Mouse (Mus musculus) embryonic facial prominence, embryonic 14.5 days (tissue): ENCODE results near the gene Wipf2. TPM values are rescaled to one million over a fixed set of nuclear protein-coding genes. Genes with fewer than 3 reads are reported as not detected.

ENCODE experiments used
- ATAC-seq: fragments of 200-750 bp; cut with Nextera tagmentation; 2 replicates; pipeline ENCODE4 v1.8.0; 2017; ENCODE audit warnings: low read depth, moderate number of reproducible peaks, moderate TSS enrichment
- DNase-seq: peaks from one replicate; pipeline ENCODE4 v3.0.0-alpha.2; 2015; ENCODE audit warnings: low spot score
- H3K27ac ChIP-seq: fragments of 300-500 bp; sonication (generic); replicated peaks from 2 replicates; pipeline ENCODE4 v1.5.1; 2014; ENCODE audit warnings: low read depth, mild to moderate bottlenecking, low read length, moderate library complexity
- H3K27me3 ChIP-seq: fragments of 300-500 bp; sonication (generic); replicated peaks from 2 replicates; pipeline ENCODE4 v1.6.1; 2014; ENCODE audit warnings: low read length; ENCODE audit not compliant: control insufficient read depth, insufficient read depth
- H3K36me3 ChIP-seq: fragments of 300-500 bp; sonication (generic); 2 replicates; pipeline ENCODE4 v1.6.1; 2014; ENCODE audit warnings: low read length, mixed read lengths; ENCODE audit not compliant: control insufficient read depth, insufficient read depth
- H3K4me1 ChIP-seq: fragments of 300-500 bp; sonication (generic); 2 replicates; pipeline ENCODE4 v1.6.1; 2014; ENCODE audit warnings: antibody characterized with exemption, low read length; ENCODE audit not compliant: control insufficient read depth, insufficient read depth
- H3K4me2 ChIP-seq: fragments of 300-500 bp; sonication (generic); 2 replicates; pipeline ENCODE4 v1.6.1; 2014; ENCODE audit warnings: low read depth, mild to moderate bottlenecking, low read length, moderate library complexity, mixed read lengths
- H3K4me3 ChIP-seq: fragments of 300-500 bp; sonication (generic); 2 replicates; pipeline ENCODE4 v1.5.1; 2014; ENCODE audit warnings: low read depth, mild to moderate bottlenecking, low read length
- H3K9ac ChIP-seq: fragments of 300-500 bp; sonication (generic); 2 replicates; pipeline ENCODE4 v1.6.1; 2014; ENCODE audit warnings: low read depth, mild to moderate bottlenecking, low read length, moderate library complexity, mixed read lengths
- H3K9me3 ChIP-seq: fragments of 300-500 bp; sonication (generic); 2 replicates; pipeline ENCODE4 v1.6.1; 2016; ENCODE audit warnings: low read length; ENCODE audit not compliant: control insufficient read depth
- WGBS: fragments of 180-500 bp; shearing (Covaris S2); extraction: QIAGEN DNeasy Blood & Tissue Kit; methylation state at CpG from one replicate; pipeline ENCODE4 v1.1.7; 2014; 5-methylcytosine and 5-hydroxymethylcytosine counted together
- polyA plus RNA-seq: library from polyadenylated mRNA; unstranded; fragments of >200 nt; fragmentation: Nextera tagmentation; extraction: Ambion mirVana; gene quantifications from 2 replicates; pipeline ENCODE4 v1.2.1, GENCODE M21; 2014

The Wipf2 gene
- polyA plus RNA-seq, 1 experiment from 2014 or later: 4.3 TPM

GRCm38 (mm10) chr11:98835725-98836124, 27.7 kb upstream of the Wipf2 start:
- 55% methylated on average over 3 of the region's 3 CpGs for WGBS
- H3K4me1 ChIP-seq: peaks cover 10% of the 10 kb centered on the region
- DNase-seq (no peak), ATAC-seq (no peak)
- 0 out of 2 replicates have a peak overlapping the region, but pooled peaks have one; percentile 4 for H3K9ac ChIP-seq
- no peak overlapping the region for H3K27ac ChIP-seq
- no peak overlapping the region for H3K4me2 ChIP-seq
- H3K36me3 ChIP-seq: peaks cover 32% of the 10 kb centered on the region
- H3K27me3 ChIP-seq: no peaks in the 10 kb centered on the region; the same call in 1 of the 2 replicates
- no peaks in the 10 kb centered on the region for H3K9me3 ChIP-seq
- no peak overlapping the region for H3K4me3 ChIP-seq

GRCm38 (mm10) chr11:98836128-98836527, 27.3 kb upstream of the Wipf2 start:
- no peak for DNase-seq
- no peak for ATAC-seq
- WGBS: 26% methylated on average over 7 of the region's 7 CpGs
- Histone ChIP-seq H3K4me3 (peak overlapping the region; percentile 75), H3K9me3 (no peaks in the 10 kb centered on the region), H3K4me1 (peaks cover 10% of the 10 kb centered on the region), H3K27ac (no peak overlapping the region), H3K4me2 (peak overlapping the region; percentile 98), H3K27me3 (no peaks in the 10 kb centered on the region; the same call in 1 of the 2 replicates), H3K9ac (0 out of 2 replicates have a peak overlapping the region, but pooled peaks have one; percentile 4), H3K36me3 (peaks cover 28% of the 10 kb centered on the region)

- no peaks in the 10 kb centered on the region for H3K9me3 ChIP-seq
- H3K4me1 ChIP-seq: peaks cover 10% of the 10 kb centered on the region
- WGBS: 0% methylated on average over 9 of the region's 48 CpGs
- peak within 1 kb of the TSS; percentile 98 for H3K4me2 ChIP-seq
- H3K9ac ChIP-seq: peak within 1 kb of the TSS; percentile 77
- DNase-seq (peak; percentile 86), ATAC-seq (peak; percentile 93)
- peak within 1 kb of the TSS; percentile 75 for H3K4me3 ChIP-seq
- peaks cover 23% of the 10 kb centered on the region for H3K36me3 ChIP-seq
- 0 out of 2 replicates have a peak within 1 kb of the TSS, but pooled peaks have one; percentile 15 for H3K27ac ChIP-seq
- H3K27me3 ChIP-seq: no peaks in the 10 kb centered on the region; the same call in 1 of the 2 replicates
These were observed 26.7 kb upstream of the Wipf2 start, which contains the start of gene Rapgefl1 for GRCm38 (mm10) chr11:98836651-98837141. Gene Rapgefl1, plus strand, starts transcription at chr11:98836785.

GRCm38 (mm10) chr11:98837231-98837704, 26.2 kb upstream of the Wipf2 start:
- ATAC-seq: 0 out of 2 replicates have a peak, but pooled peaks have one; percentile 1
- no peak for DNase-seq
- no peak overlapping the region for H3K27ac ChIP-seq

GRCm38 (mm10) chr11:98837917-98838316, 25.5 kb upstream of the Wipf2 start:
- 47% methylated on average over 11 of the region's 11 CpGs for WGBS
- ATAC-seq: no peak

More at GRCm38 (mm10) chr11:98837231-98837704, 26.2 kb upstream of the Wipf2 start:
- Histone ChIP-seq H3K4me3 (peak overlapping the region; percentile 75), H3K27me3 (no peaks in the 10 kb centered on the region; the same call in 1 of the 2 replicates), H3K9ac (peak overlapping the region; percentile 77), H3K4me1 (peaks cover 10% of the 10 kb centered on the region), H3K9me3 (no peaks in the 10 kb centered on the region), H3K4me2 (peak overlapping the region; percentile 98), H3K36me3 (peaks cover 17% of the 10 kb centered on the region)
- WGBS: 2% methylated on average over 7 of the region's 29 CpGs

GRCm38 (mm10) chr11:98838512-98838911, 24.9 kb upstream of the Wipf2 start:
- H3K4me1 ChIP-seq: peaks cover 10% of the 10 kb centered on the region
- DNase-seq (no peak), ATAC-seq (no peak)
- H3K9me3 ChIP-seq: no peaks in the 10 kb centered on the region
- H3K27me3 ChIP-seq: no peaks in the 10 kb centered on the region; the same call in 1 of the 2 replicates
- H3K27ac ChIP-seq: no peak overlapping the region
- WGBS: 64% methylated on average over 9 of the region's 9 CpGs
- no peak overlapping the region for H3K4me2 ChIP-seq
- no peak overlapping the region for H3K4me3 ChIP-seq
- peaks cover 5% of the 10 kb centered on the region for H3K36me3 ChIP-seq
- H3K9ac ChIP-seq: no peak overlapping the region

More at GRCm38 (mm10) chr11:98837917-98838316, 25.5 kb upstream of the Wipf2 start:
- DNase-seq: no peak
- H3K9ac ChIP-seq: 0 out of 2 replicates have a peak overlapping the region, but pooled peaks have one; percentile 77
- H3K4me1 ChIP-seq: peaks cover 10% of the 10 kb centered on the region
- peak overlapping the region; percentile 98 for H3K4me2 ChIP-seq
- peaks cover 11% of the 10 kb centered on the region for H3K36me3 ChIP-seq
- no peak overlapping the region for H3K27ac ChIP-seq
- H3K9me3 ChIP-seq: no peaks in the 10 kb centered on the region
- peak overlapping the region; percentile 75 for H3K4me3 ChIP-seq
- H3K27me3 ChIP-seq: no peaks in the 10 kb centered on the region; the same call in 1 of the 2 replicates

GRCm38 (mm10) chr11:98839402-98839801, 24.0 kb upstream of the Wipf2 start:
- Histone ChIP-seq H3K9me3 (no peaks in the 10 kb centered on the region), H3K36me3 (no peaks in the 10 kb centered on the region), H3K27ac (no peak overlapping the region; the same call in 1 of the 2 replicates), H3K9ac (no peak overlapping the region), H3K4me2 (0 out of 2 replicates have a peak overlapping the region, but pooled peaks have one; percentile 12), H3K4me3 (no peak overlapping the region), H3K4me1 (peaks cover 10% of the 10 kb centered on the region), H3K27me3 (no peaks in the 10 kb centered on the region; the same call in 1 of the 2 replicates)
- DNase-seq: peak; percentile 32
- WGBS: 34% methylated on average over 5 of the region's 6 CpGs
- no peak for ATAC-seq

- 0 out of 2 replicates have a peak overlapping the region, but pooled peaks have one; percentile 12 for H3K4me2 ChIP-seq
- 73% methylated on average over 8 of the region's 10 CpGs for WGBS
These were observed 23.5 kb upstream of the Wipf2 start for GRCm38 (mm10) chr11:98839897-98840296.

More at GRCm38 (mm10) chr11:98839897-98840296, 23.5 kb upstream of the Wipf2 start:
- DNase-seq (peak; percentile 41), ATAC-seq (no peak; the same call in 1 of the 2 replicates)
- H3K4me1 ChIP-seq: peaks cover 10% of the 10 kb centered on the region
- no peak overlapping the region for H3K9ac ChIP-seq
- no peak overlapping the region for H3K27ac ChIP-seq
- no peaks in the 10 kb centered on the region for H3K36me3 ChIP-seq
- no peaks in the 10 kb centered on the region for H3K9me3 ChIP-seq
- no peaks in the 10 kb centered on the region; the same call in 1 of the 2 replicates for H3K27me3 ChIP-seq
- no peak overlapping the region for H3K4me3 ChIP-seq
